Mouse (Mus musculus): Measurements from ENCODE around the gene St3gal3. TPM values are rescaled to one million over a fixed set of nuclear protein-coding genes. Genes with fewer than 3 reads are reported as not detected.

The St3gal3 gene
- total and polyA plus RNA-seq, 2 experiments: 27.9 to 44.9 TPM

DNA sequence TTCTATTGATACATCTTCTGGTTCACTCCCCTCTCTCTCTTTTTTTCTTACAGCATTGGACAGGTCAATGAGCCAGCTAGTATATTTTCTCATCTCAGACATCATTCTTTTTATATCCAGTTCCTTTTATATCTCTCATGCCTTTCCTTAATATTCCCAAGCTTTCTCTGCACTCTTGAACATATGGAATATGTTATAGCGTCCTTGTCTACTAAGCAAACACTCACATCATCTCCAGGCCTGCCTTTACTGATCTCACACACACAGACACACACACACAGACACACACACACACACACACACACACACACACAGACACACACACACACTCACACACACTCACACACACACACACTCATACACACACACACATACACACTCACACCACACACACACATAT is 96.7 kb downstream of the St3gal3 start:
- H3K27ac ChIP-seq (replicated peaks; ENCODE audit: insufficient read depth, low read depth, low read length): no peak overlapping the region
- peaks cover 7% of the 10 kb centered on the region for H3K4me1 ChIP-seq (ENCODE audit: control insufficient read depth, insufficient read depth, low read length)
- WGBS: 97% methylated on average over 1 of the region's 1 CpGs
- TF ChIP-seq CTCF (IDR thresholded peaks at IDR 0.05; ENCODE audit: low read depth, low read length): no peak
- TF ChIP-seq POLR2A (IDR thresholded peaks at IDR 0.05; ENCODE audit: extremely low read depth, insufficient read depth, low read length): no peak
- H3K4me3 ChIP-seq (ENCODE audit: insufficient read depth, low read depth, low read length): no peak overlapping the region
- no peaks in the 10 kb centered on the region for H3K27me3 ChIP-seq (ENCODE audit: control insufficient read depth, insufficient read depth, low read length)
- H3K36me3 ChIP-seq (ENCODE audit: control insufficient read depth, insufficient read depth, low read length): peaks cover 1% of the 10 kb centered on the region; the same call in 1 of the 2 replicates
- no peak overlapping the region for H3K9ac ChIP-seq (ENCODE audit: low read depth, low read length)
- no peak for DNase-seq (ENCODE audit: extremely low read depth, low read depth, low spot score)
- peaks cover 21% of the 10 kb centered on the region; the same call in 1 of the 2 replicates for H3K79me2 ChIP-seq (ENCODE audit: control insufficient read depth, insufficient read depth, low read length)

DNA sequence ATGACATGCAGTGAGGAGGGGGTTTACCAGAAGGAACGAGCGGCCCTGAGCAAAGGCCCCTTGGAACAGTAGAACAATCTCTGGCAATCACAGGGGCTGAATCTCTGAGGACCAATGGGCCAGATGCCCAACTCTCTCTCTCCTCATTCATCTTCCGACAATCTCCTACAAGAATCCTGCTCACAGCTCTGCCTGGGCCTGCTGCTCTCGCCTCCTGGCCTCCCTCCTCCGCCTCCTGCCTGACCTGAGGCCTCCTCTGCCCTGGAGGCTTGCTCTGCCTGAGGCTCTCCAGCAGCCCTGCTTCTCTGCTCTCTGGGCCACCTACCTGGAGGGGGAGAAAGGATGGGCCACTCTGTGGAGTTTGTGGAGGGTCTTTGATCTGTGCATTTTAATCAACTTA is 97.3 kb downstream of the St3gal3 start:
- Histone ChIP-seq H3K79me2 (ENCODE audit: control insufficient read depth, insufficient read depth, low read length) (peaks cover 22% of the 10 kb centered on the region; the same call in 1 of the 2 replicates), H3K9ac (ENCODE audit: low read depth, low read length) (no peak overlapping the region), H3K27ac (replicated peaks; ENCODE audit: insufficient read depth, low read depth, low read length) (no peak overlapping the region), H3K4me3 (ENCODE audit: insufficient read depth, low read depth, low read length) (no peak overlapping the region), H3K27me3 (ENCODE audit: control insufficient read depth, insufficient read depth, low read length) (no peaks in the 10 kb centered on the region), H3K36me3 (ENCODE audit: control insufficient read depth, insufficient read depth, low read length) (peaks cover 1% of the 10 kb centered on the region; the same call in 1 of the 2 replicates), H3K4me1 (ENCODE audit: control insufficient read depth, insufficient read depth, low read length) (peaks cover 8% of the 10 kb centered on the region; the same call in 1 of the 2 replicates)
- DNase-seq (ENCODE audit: extremely low read depth, low read depth, low spot score): no peak
- WGBS: 98% methylated on average over 5 of the region's 5 CpGs
- TF ChIP-seq CTCF (IDR thresholded peaks at IDR 0.05; ENCODE audit: low read depth, low read length): no peak
- TF ChIP-seq POLR2A (IDR thresholded peaks at IDR 0.05; ENCODE audit: extremely low read depth, insufficient read depth, low read length): no peak

DNA sequence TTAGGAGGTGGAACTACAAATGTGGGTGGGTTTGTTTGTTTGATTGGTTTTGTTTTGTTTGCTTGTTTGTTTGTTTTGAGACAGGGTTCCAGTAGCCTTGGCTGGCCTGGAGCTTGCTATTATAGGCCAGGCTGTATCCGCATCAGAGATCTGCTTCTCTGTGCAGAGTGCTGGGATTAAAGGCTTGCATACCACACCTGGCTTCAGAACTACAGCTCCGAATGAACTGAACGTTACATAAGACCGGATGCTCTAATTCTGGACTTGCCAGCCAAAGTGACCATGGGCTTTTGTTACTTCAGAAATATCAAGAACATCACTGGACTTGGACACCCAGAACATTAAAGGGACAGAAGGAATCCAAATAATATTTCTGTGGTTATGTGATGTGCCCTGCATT is 98.2 kb downstream of the St3gal3 start:
- Histone ChIP-seq H3K36me3 (ENCODE audit: control insufficient read depth, insufficient read depth, low read length) (peaks cover 1% of the 10 kb centered on the region; the same call in 1 of the 2 replicates), H3K79me2 (ENCODE audit: control insufficient read depth, insufficient read depth, low read length) (peaks cover 28% of the 10 kb centered on the region; the same call in 1 of the 2 replicates), H3K27me3 (ENCODE audit: control insufficient read depth, insufficient read depth, low read length) (no peaks in the 10 kb centered on the region), H3K9ac (ENCODE audit: low read depth, low read length) (no peak overlapping the region), H3K4me1 (ENCODE audit: control insufficient read depth, insufficient read depth, low read length) (peaks cover 14% of the 10 kb centered on the region), H3K4me3 (ENCODE audit: insufficient read depth, low read depth, low read length) (no peak overlapping the region), H3K27ac (replicated peaks; ENCODE audit: insufficient read depth, low read depth, low read length) (no peak overlapping the region)
- WGBS: 89% methylated on average over 4 of the region's 4 CpGs
- TF ChIP-seq POLR2A (IDR thresholded peaks at IDR 0.05; ENCODE audit: extremely low read depth, insufficient read depth, low read length): no peak
- TF ChIP-seq CTCF (IDR thresholded peaks at IDR 0.05; ENCODE audit: low read depth, low read length): no peak
- DNase-seq (ENCODE audit: extremely low read depth, low read depth, low spot score): no peak

DNA sequence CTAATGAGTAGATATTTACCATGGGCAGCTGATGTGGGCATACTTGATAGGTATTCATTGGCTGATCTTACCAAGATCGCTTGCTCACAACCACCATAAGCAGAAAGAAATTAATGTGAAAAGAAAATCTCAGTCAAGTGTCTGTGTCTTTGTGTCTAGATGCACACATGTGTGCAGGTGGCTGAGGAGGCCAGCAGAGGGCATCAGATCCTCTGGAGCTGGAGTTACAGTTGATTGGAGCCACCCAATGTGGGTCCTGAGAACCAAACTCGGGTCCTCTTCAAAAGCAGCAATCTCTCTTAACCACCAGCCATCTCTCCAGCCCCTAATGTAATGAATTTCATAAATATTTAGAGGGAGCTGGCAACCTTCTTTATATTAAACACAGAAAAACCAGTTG is 99.6 kb downstream of the St3gal3 start:
- Histone ChIP-seq H3K27ac (replicated peaks; ENCODE audit: insufficient read depth, low read depth, low read length) (no peak overlapping the region), H3K9ac (ENCODE audit: low read depth, low read length) (no peak overlapping the region), H3K36me3 (ENCODE audit: control insufficient read depth, insufficient read depth, low read length) (peaks cover 1% of the 10 kb centered on the region; the same call in 1 of the 2 replicates), H3K4me3 (ENCODE audit: insufficient read depth, low read depth, low read length) (no peak overlapping the region), H3K79me2 (ENCODE audit: control insufficient read depth, insufficient read depth, low read length) (peaks cover 26% of the 10 kb centered on the region; the same call in 1 of the 2 replicates), H3K4me1 (ENCODE audit: control insufficient read depth, insufficient read depth, low read length) (peaks cover 18% of the 10 kb centered on the region), H3K27me3 (ENCODE audit: control insufficient read depth, insufficient read depth, low read length) (no peaks in the 10 kb centered on the region)
- DNase-seq (ENCODE audit: extremely low read depth, low read depth, low spot score): no peak
- TF ChIP-seq CTCF (IDR thresholded peaks at IDR 0.05; ENCODE audit: low read depth, low read length) (peak; percentile 59), POLR2A (IDR thresholded peaks at IDR 0.05; ENCODE audit: extremely low read depth, insufficient read depth, low read length) (no peak)
- WGBS: 94% methylated on average over 2 of the region's 2 CpGs

DNA sequence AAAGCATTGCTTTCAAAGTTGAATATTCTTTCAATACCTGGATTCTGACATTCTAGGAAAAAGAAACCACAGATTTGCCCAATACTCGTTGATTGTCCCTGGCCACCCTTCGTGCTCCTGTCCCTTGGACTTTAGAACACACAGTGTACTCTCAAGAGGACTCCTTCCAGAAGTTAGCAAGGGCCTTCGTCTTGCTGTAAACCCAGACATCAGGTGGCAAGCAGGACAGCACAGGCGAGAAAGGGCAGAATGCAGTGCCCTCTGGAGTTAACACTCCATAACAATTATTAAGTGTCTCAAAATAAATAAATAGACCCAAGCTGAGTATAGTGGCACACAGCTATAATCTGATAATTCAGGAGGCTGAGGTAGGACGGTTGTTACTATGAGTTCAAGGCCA is 101.7 kb downstream of the St3gal3 start:
- no peaks in the 10 kb centered on the region for H3K27me3 ChIP-seq (ENCODE audit: control insufficient read depth, insufficient read depth, low read length)
- peak overlapping the region; percentile 64; the same call in 1 of the 2 replicates for H3K27ac ChIP-seq (replicated peaks; ENCODE audit: insufficient read depth, low read depth, low read length)
- peaks cover 1% of the 10 kb centered on the region; the same call in 1 of the 2 replicates for H3K36me3 ChIP-seq (ENCODE audit: control insufficient read depth, insufficient read depth, low read length)
- TF ChIP-seq CTCF (IDR thresholded peaks at IDR 0.05; ENCODE audit: low read depth, low read length) (0 out of 2 replicates have a peak, but pooled peaks have one; percentile 5), POLR2A (IDR thresholded peaks at IDR 0.05; ENCODE audit: extremely low read depth, insufficient read depth, low read length) (no peak)
- DNase-seq (ENCODE audit: extremely low read depth, low read depth, low spot score): peak; percentile 70
- no peak overlapping the region for H3K9ac ChIP-seq (ENCODE audit: low read depth, low read length)
- no peak overlapping the region for H3K4me3 ChIP-seq (ENCODE audit: insufficient read depth, low read depth, low read length)
- 27% methylated on average over 5 of the region's 5 CpGs for WGBS
- H3K79me2 ChIP-seq (ENCODE audit: control insufficient read depth, insufficient read depth, low read length): peaks cover 19% of the 10 kb centered on the region; the same call in 1 of the 2 replicates
- H3K4me1 ChIP-seq (ENCODE audit: control insufficient read depth, insufficient read depth, low read length): peaks cover 18% of the 10 kb centered on the region

DNA sequence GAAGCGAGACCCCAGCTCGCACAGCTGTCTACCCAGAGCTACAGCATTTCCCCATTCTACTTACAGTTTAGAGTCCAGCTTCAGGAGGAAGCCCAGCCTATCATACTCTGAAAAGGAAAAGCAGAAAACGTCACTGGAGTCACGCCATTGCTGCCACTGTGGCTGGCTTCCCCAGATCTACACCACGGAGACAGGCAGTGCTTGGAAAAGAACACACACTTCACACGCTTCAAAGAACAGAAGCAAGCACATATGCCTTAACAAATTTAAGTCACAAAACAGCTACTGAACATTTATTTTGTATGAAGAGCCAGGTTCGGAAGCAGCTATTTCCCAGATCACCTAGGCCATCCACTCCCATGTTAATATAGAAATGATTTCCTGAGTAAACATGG is 102.9 kb downstream of the St3gal3 start:
- H3K27ac ChIP-seq (replicated peaks; ENCODE audit: insufficient read depth, low read depth, low read length): peak overlapping the region; percentile 22; the same call in 1 of the 2 replicates
- H3K36me3 ChIP-seq (ENCODE audit: control insufficient read depth, insufficient read depth, low read length): no peaks in the 10 kb centered on the region; the same call in 1 of the 2 replicates
- no peak for TF ChIP-seq POLR2A (IDR thresholded peaks at IDR 0.05; ENCODE audit: extremely low read depth, insufficient read depth, low read length)
- no peak for TF ChIP-seq CTCF (IDR thresholded peaks at IDR 0.05; ENCODE audit: low read depth, low read length)
- peaks cover 21% of the 10 kb centered on the region; the same call in 1 of the 2 replicates for H3K79me2 ChIP-seq (ENCODE audit: control insufficient read depth, insufficient read depth, low read length)
- no peak overlapping the region for H3K4me3 ChIP-seq (ENCODE audit: insufficient read depth, low read depth, low read length)
- no peak for DNase-seq (ENCODE audit: extremely low read depth, low read depth, low spot score)
- no peak overlapping the region for H3K9ac ChIP-seq (ENCODE audit: low read depth, low read length)
- 93% methylated on average over 7 of the region's 7 CpGs for WGBS
- peaks cover 18% of the 10 kb centered on the region for H3K4me1 ChIP-seq (ENCODE audit: control insufficient read depth, insufficient read depth, low read length)
- no peaks in the 10 kb centered on the region for H3K27me3 ChIP-seq (ENCODE audit: control insufficient read depth, insufficient read depth, low read length)

All from liver, adult 2 months (tissue).